Mouse (Mus musculus) left cerebral cortex, postnatal 36 days (tissue): Measurements from ENCODE around the gene Wdr66. TPM values are rescaled to one million over a fixed set of nuclear protein-coding genes. Genes with fewer than 3 reads are reported as not detected.

Experiments
- total RNA-seq, 2 experiments: library from RNA; stranded (reverse); gene quantifications; 2 replicates each; pipeline ENCODE4 v1.2.3; 2021

The Wdr66 gene
- total RNA-seq, 2 experiments from 2014 or later, result 4.7 to 6.7 TPM

Other genes with a start within 250 kb of the Wdr66 start
- 1 to 10 TPM; 7.0 to 7.9 TPM for gene Orai1, start 237.0 kb upstream of the Wdr66 start, total RNA-seq
- gene Morn3, start 205.1 kb upstream of the Wdr66 start, total RNA-seq, result not detected
- gene Tmem120b, start 183.7 kb upstream of the Wdr66 start, total RNA-seq, result 10 to 100 TPM; 13.2 to 17.7 TPM
- gene Rhof, start 119.4 kb upstream of the Wdr66 start, total RNA-seq, result 10 to 100 TPM; 51.3 to 53.0 TPM
- 10 to 100 TPM; 27.9 to 35.0 TPM for gene Setd1b, start 109.9 kb upstream of the Wdr66 start, total RNA-seq
- gene Psmd9, start 82.7 kb upstream of the Wdr66 start, total RNA-seq, result 10 to 100 TPM; 28.6 to 29.6 TPM
- not detected for gene Hpd, start 69.4 kb upstream of the Wdr66 start, total RNA-seq
- 10 to 100 TPM; 69.0 to 71.7 TPM for gene Bcl7a, start 91.7 kb downstream of the Wdr66 start, total RNA-seq
- 10 to 100 TPM; 15.3 to 19.4 TPM for gene Mlxip, start 142.7 kb downstream of the Wdr66 start, total RNA-seq
- gene Lrrc43, start 237.2 kb downstream of the Wdr66 start, total RNA-seq, result under 1 TPM; 0.57 to 0.63 TPM
- not detected for gene Il31, start 237.4 kb downstream of the Wdr66 start, total RNA-seq